Mouse (Mus musculus): ENCODE data around the gene Wdr27. TPM values are rescaled to one million over a fixed set of nuclear protein-coding genes. Genes with fewer than 3 reads are reported as not detected.

The Wdr27 gene
- polyA plus RNA-seq, 1 experiment: 5.1 TPM

- DNase-seq: no peak
- no peak overlapping the region for H3K4me3 ChIP-seq (ENCODE audit: control insufficient read depth, insufficient read depth, low read length)
- H3K36me3 ChIP-seq (ENCODE audit: control insufficient read depth, insufficient read depth, low read length): no peaks in the 10 kb centered on the region
- TF ChIP-seq CTCF (IDR thresholded peaks at IDR 0.05; ENCODE audit: borderline replicate concordance, control insufficient read depth, extremely low read depth, insufficient read depth, low read length, poor library complexity) (no peak), POLR2A (IDR thresholded peaks at IDR 0.05; ENCODE audit: control insufficient read depth, extremely low read depth, insufficient read depth, low read length, poor library complexity) (no peak)
- WGBS: 92% methylated on average over 2 of the region's 2 CpGs
- H3K27me3 ChIP-seq (ENCODE audit: control insufficient read depth, insufficient read depth, low read length): no peaks in the 10 kb centered on the region
- no peak overlapping the region for H3K27ac ChIP-seq (ENCODE audit: control insufficient read depth, insufficient read depth, low read length)
- H3K4me1 ChIP-seq (replicated peaks; ENCODE audit: control insufficient read depth, insufficient read depth, low read length): no peaks in the 10 kb centered on the region
These were observed 125.0 kb downstream of the Wdr27 start for GRCm38 (mm10) chr17:14817975-14818374.

DNA sequence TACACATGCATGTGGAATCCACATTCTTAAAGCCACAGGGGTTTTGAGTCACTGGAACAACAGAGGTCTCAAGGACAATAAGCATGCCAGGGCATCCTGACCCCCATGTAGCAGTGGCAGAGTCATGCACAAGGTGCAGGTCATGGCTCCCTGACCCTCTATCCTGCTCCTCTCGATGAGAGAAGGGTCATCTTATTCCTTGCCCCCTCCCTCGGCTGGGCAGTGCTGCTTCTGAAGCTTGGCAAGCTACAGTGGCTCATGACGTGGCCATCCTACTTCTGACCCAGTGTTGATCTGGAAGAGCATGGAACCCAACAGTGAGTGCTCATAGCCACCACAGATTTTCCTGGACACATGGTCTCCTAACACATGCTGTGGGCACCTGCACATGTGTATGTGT, 126.9 kb downstream of the Wdr27 start:
- DNase-seq: no peak
- no peaks in the 10 kb centered on the region for H3K36me3 ChIP-seq (ENCODE audit: control insufficient read depth, insufficient read depth, low read length)
- no peaks in the 10 kb centered on the region for H3K4me1 ChIP-seq (replicated peaks; ENCODE audit: control insufficient read depth, insufficient read depth, low read length)
- H3K4me3 ChIP-seq (ENCODE audit: control insufficient read depth, insufficient read depth, low read length): no peak overlapping the region
- TF ChIP-seq CTCF (IDR thresholded peaks at IDR 0.05; ENCODE audit: borderline replicate concordance, control insufficient read depth, extremely low read depth, insufficient read depth, low read length, poor library complexity): no peak
- TF ChIP-seq POLR2A (IDR thresholded peaks at IDR 0.05; ENCODE audit: control insufficient read depth, extremely low read depth, insufficient read depth, low read length, poor library complexity): no peak
- WGBS: 86% methylated on average over 3 of the region's 3 CpGs
- H3K27me3 ChIP-seq (ENCODE audit: control insufficient read depth, insufficient read depth, low read length): no peaks in the 10 kb centered on the region
- no peak overlapping the region for H3K27ac ChIP-seq (ENCODE audit: control insufficient read depth, insufficient read depth, low read length)

DNA sequence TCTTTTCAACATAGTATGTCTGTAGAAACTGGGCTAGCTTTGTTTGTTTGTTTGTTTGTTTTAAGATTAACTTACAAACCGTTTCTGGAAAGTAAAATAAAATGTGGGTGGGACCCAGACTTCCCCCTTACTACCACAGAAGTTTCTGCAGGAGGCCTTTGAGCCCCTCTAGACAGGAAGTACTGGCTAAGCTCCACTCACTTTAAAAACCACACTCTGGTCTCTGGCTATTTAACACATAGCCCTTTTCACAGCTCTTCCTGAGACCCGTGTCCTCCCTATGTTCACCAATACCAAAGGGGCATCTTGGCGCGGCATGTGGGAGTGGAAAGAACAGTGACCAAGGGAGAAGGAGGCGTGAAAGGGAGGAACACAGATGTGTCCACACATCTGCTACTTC, 127.7 kb downstream of the Wdr27 start:
- no peak for TF ChIP-seq CTCF (IDR thresholded peaks at IDR 0.05; ENCODE audit: borderline replicate concordance, control insufficient read depth, extremely low read depth, insufficient read depth, low read length, poor library complexity)
- no peak for TF ChIP-seq POLR2A (IDR thresholded peaks at IDR 0.05; ENCODE audit: control insufficient read depth, extremely low read depth, insufficient read depth, low read length, poor library complexity)
- Histone ChIP-seq H3K36me3 (ENCODE audit: control insufficient read depth, insufficient read depth, low read length) (no peaks in the 10 kb centered on the region), H3K4me1 (replicated peaks; ENCODE audit: control insufficient read depth, insufficient read depth, low read length) (no peaks in the 10 kb centered on the region), H3K27ac (ENCODE audit: control insufficient read depth, insufficient read depth, low read length) (no peak overlapping the region), H3K4me3 (ENCODE audit: control insufficient read depth, insufficient read depth, low read length) (no peak overlapping the region), H3K27me3 (ENCODE audit: control insufficient read depth, insufficient read depth, low read length) (no peaks in the 10 kb centered on the region)
- no peak for DNase-seq
- 13% methylated on average over 5 of the region's 5 CpGs for WGBS

DNA sequence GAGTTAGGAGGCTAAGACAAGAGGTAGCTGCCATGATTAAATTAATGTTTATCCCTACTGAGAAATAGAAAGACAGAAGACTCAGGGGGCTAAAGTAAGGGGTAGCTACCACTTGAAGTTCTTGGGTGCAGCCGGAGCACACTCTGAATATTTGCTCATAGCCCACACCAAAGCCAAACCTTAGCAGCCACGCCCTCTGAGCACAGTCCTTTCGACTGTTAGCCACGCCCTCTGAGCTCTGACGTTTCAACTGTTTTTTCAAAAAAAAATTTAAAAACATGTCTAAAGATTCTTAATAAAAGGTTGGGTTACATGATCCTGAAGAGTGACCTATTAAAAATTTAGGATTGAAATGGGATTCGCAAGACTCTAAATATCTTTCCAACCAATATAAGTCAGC, 130.3 kb downstream of the Wdr27 start:
- TF ChIP-seq CTCF (IDR thresholded peaks at IDR 0.05; ENCODE audit: borderline replicate concordance, control insufficient read depth, extremely low read depth, insufficient read depth, low read length, poor library complexity) (no peak), POLR2A (IDR thresholded peaks at IDR 0.05; ENCODE audit: control insufficient read depth, extremely low read depth, insufficient read depth, low read length, poor library complexity) (no peak)
- Histone ChIP-seq H3K27ac (ENCODE audit: control insufficient read depth, insufficient read depth, low read length) (no peak overlapping the region), H3K27me3 (ENCODE audit: control insufficient read depth, insufficient read depth, low read length) (no peaks in the 10 kb centered on the region), H3K36me3 (ENCODE audit: control insufficient read depth, insufficient read depth, low read length) (no peaks in the 10 kb centered on the region), H3K4me3 (ENCODE audit: control insufficient read depth, insufficient read depth, low read length) (no peak overlapping the region), H3K4me1 (replicated peaks; ENCODE audit: control insufficient read depth, insufficient read depth, low read length) (no peaks in the 10 kb centered on the region)
- 82% methylated on average over 6 of the region's 6 CpGs for WGBS
- no peak for DNase-seq

DNA sequence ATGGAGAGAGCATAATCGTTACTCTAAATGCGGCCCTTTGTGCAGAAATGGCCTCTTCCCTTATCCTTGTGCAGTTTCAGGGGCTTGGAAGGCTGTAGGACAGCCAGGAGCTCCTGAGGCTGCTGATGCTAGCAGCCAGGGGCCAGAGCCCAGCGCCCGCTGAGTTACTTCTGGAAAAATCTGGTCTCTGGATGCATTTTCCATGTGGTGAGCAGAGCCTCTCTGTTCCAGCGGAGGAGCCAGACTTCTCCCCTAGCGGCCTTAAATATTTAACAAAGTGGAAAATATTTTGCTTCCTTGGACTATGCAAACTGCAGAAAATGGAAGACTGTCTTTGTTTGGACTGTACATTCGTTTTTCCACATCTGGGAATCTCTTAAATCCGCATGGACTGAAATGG, 130.9 kb downstream of the Wdr27 start:
- TF ChIP-seq POLR2A (IDR thresholded peaks at IDR 0.05; ENCODE audit: control insufficient read depth, extremely low read depth, insufficient read depth, low read length, poor library complexity) (no peak), CTCF (IDR thresholded peaks at IDR 0.05; ENCODE audit: borderline replicate concordance, control insufficient read depth, extremely low read depth, insufficient read depth, low read length, poor library complexity) (no peak)
- Histone ChIP-seq H3K4me1 (replicated peaks; ENCODE audit: control insufficient read depth, insufficient read depth, low read length) (no peaks in the 10 kb centered on the region), H3K27ac (ENCODE audit: control insufficient read depth, insufficient read depth, low read length) (no peak overlapping the region), H3K36me3 (ENCODE audit: control insufficient read depth, insufficient read depth, low read length) (no peaks in the 10 kb centered on the region), H3K27me3 (ENCODE audit: control insufficient read depth, insufficient read depth, low read length) (no peaks in the 10 kb centered on the region), H3K4me3 (ENCODE audit: control insufficient read depth, insufficient read depth, low read length) (no peak overlapping the region)
- no peak for DNase-seq
- 92% methylated on average over 8 of the region's 8 CpGs for WGBS

GRCm38 (mm10) chr17:14806808-14807207, 136.2 kb downstream of the Wdr27 start:
- WGBS: 93% methylated on average over 7 of the region's 7 CpGs
- no peak overlapping the region for H3K27ac ChIP-seq (ENCODE audit: control insufficient read depth, insufficient read depth, low read length)
- TF ChIP-seq POLR2A (IDR thresholded peaks at IDR 0.05; ENCODE audit: control insufficient read depth, extremely low read depth, insufficient read depth, low read length, poor library complexity): no peak
- no peak for TF ChIP-seq CTCF (IDR thresholded peaks at IDR 0.05; ENCODE audit: borderline replicate concordance, control insufficient read depth, extremely low read depth, insufficient read depth, low read length, poor library complexity)
- no peaks in the 10 kb centered on the region for H3K4me1 ChIP-seq (replicated peaks; ENCODE audit: control insufficient read depth, insufficient read depth, low read length)
- no peak overlapping the region for H3K4me3 ChIP-seq (ENCODE audit: control insufficient read depth, insufficient read depth, low read length)
- H3K36me3 ChIP-seq (ENCODE audit: control insufficient read depth, insufficient read depth, low read length): no peaks in the 10 kb centered on the region
- no peak for DNase-seq
- H3K27me3 ChIP-seq (ENCODE audit: control insufficient read depth, insufficient read depth, low read length): no peaks in the 10 kb centered on the region

DNA sequence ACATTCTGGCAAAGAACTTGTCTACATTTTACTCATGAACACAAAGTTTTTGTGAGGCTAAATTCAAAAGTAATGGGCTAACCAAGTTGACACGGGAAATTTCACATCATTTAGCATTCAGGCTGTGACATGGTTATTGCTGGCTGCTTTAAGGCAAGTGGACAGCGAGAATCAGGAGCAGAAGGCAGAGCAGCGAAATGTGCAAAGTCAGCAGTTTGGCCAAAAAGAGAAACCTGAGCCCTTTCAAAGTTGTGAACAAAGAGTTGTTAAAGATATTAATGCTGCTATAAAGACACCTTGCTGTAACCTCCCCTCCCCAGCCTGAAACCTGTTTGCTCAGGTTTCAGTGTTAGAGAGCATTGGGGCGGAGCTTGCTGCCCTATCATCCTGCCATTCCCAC, 143.7 kb downstream of the Wdr27 start:
- WGBS: 90% methylated on average over 4 of the region's 4 CpGs
- TF ChIP-seq CTCF (IDR thresholded peaks at IDR 0.05; ENCODE audit: borderline replicate concordance, control insufficient read depth, extremely low read depth, insufficient read depth, low read length, poor library complexity) (no peak), POLR2A (IDR thresholded peaks at IDR 0.05; ENCODE audit: control insufficient read depth, extremely low read depth, insufficient read depth, low read length, poor library complexity) (no peak)
- DNase-seq: no peak
- Histone ChIP-seq H3K27me3 (ENCODE audit: control insufficient read depth, insufficient read depth, low read length) (no peaks in the 10 kb centered on the region), H3K36me3 (ENCODE audit: control insufficient read depth, insufficient read depth, low read length) (no peaks in the 10 kb centered on the region), H3K4me1 (replicated peaks; ENCODE audit: control insufficient read depth, insufficient read depth, low read length) (no peaks in the 10 kb centered on the region), H3K27ac (ENCODE audit: control insufficient read depth, insufficient read depth, low read length) (no peak overlapping the region), H3K4me3 (ENCODE audit: control insufficient read depth, insufficient read depth, low read length) (no peak overlapping the region)
